Mouse (Mus musculus): ENCODE measurements at regions not wholly inside any gene's neighbourhood (a gene's known extent, or its start where the extent isn't known, plus 50 kb on each side); places are given as distances from the start of the nearest gene placed in this dataset.

GRCm38 (mm10) chr3:143706679-143707078 lies 498.3 kb downstream of the Lmo4 start:
- 96% methylated on average over 1 of the region's 1 CpGs for WGBS
- Histone ChIP-seq H3K4me1 (replicated peaks; ENCODE audit: control insufficient read depth, insufficient read depth, low read length) (no peaks in the 10 kb centered on the region), H3K36me3 (ENCODE audit: control insufficient read depth, insufficient read depth) (no peaks in the 10 kb centered on the region), H3K9ac (replicated peaks; ENCODE audit: low read depth, low read length) (no peak overlapping the region), H3K9me3 (ENCODE audit: control insufficient read depth, low read length) (no peaks in the 10 kb centered on the region), H3K27ac (ENCODE audit: low read length) (no peak overlapping the region), H3K4me2 (ENCODE audit: low read length) (no peak overlapping the region), H3K4me3 (replicated peaks; ENCODE audit: low read length) (no peak overlapping the region), H3K27me3 (replicated peaks; ENCODE audit: control insufficient read depth, insufficient read depth, low read length) (no peaks in the 10 kb centered on the region)
- ATAC-seq, result no peak

- Histone ChIP-seq H3K4me3 (replicated peaks; ENCODE audit: low read length) (no peak overlapping the region), H3K27ac (ENCODE audit: low read length) (no peak overlapping the region), H3K9me3 (ENCODE audit: control insufficient read depth, low read length) (no peaks in the 10 kb centered on the region), H3K9ac (replicated peaks; ENCODE audit: low read depth, low read length) (no peak overlapping the region), H3K36me3 (ENCODE audit: control insufficient read depth, insufficient read depth) (no peaks in the 10 kb centered on the region), H3K4me2 (ENCODE audit: low read length) (no peak overlapping the region), H3K27me3 (replicated peaks; ENCODE audit: control insufficient read depth, insufficient read depth, low read length) (no peaks in the 10 kb centered on the region), H3K4me1 (replicated peaks; ENCODE audit: control insufficient read depth, insufficient read depth, low read length) (no peaks in the 10 kb centered on the region)
- WGBS, result 89% methylated on average over 3 of the region's 3 CpGs
- no peak for ATAC-seq
Observed at GRCm38 (mm10) chr3:143694817-143695216, 510.2 kb downstream of the Lmo4 start.

GRCm38 (mm10) chr3:143685742-143686141 lies 519.3 kb downstream of the Lmo4 start:
- ATAC-seq, result no peak
- Histone ChIP-seq H3K4me1 (replicated peaks; ENCODE audit: control insufficient read depth, insufficient read depth, low read length) (no peaks in the 10 kb centered on the region), H3K9me3 (ENCODE audit: control insufficient read depth, low read length) (no peaks in the 10 kb centered on the region), H3K4me2 (ENCODE audit: low read length) (no peak overlapping the region), H3K36me3 (ENCODE audit: control insufficient read depth, insufficient read depth) (no peaks in the 10 kb centered on the region), H3K27ac (ENCODE audit: low read length) (no peak overlapping the region), H3K4me3 (replicated peaks; ENCODE audit: low read length) (no peak overlapping the region), H3K27me3 (replicated peaks; ENCODE audit: control insufficient read depth, insufficient read depth, low read length) (no peaks in the 10 kb centered on the region), H3K9ac (replicated peaks; ENCODE audit: low read depth, low read length) (no peak overlapping the region)
- WGBS, result 87% methylated on average over 2 of the region's 2 CpGs

- no peak overlapping the region for H3K9ac ChIP-seq (replicated peaks; ENCODE audit: low read depth, low read length)
Observed at GRCm38 (mm10) chr3:143678186-143678585, 526.8 kb downstream of the Lmo4 start.

GRCm38 (mm10) chr3:143674855-143675254 lies 530.2 kb downstream of the Lmo4 start:
- Histone ChIP-seq H3K27ac (ENCODE audit: low read length) (no peak overlapping the region), H3K4me1 (replicated peaks; ENCODE audit: control insufficient read depth, insufficient read depth, low read length) (no peaks in the 10 kb centered on the region), H3K27me3 (replicated peaks; ENCODE audit: control insufficient read depth, insufficient read depth, low read length) (no peaks in the 10 kb centered on the region), H3K9me3 (ENCODE audit: control insufficient read depth, low read length) (no peaks in the 10 kb centered on the region), H3K4me2 (ENCODE audit: low read length) (no peak overlapping the region), H3K4me3 (replicated peaks; ENCODE audit: low read length) (no peak overlapping the region), H3K9ac (replicated peaks; ENCODE audit: low read depth, low read length) (no peak overlapping the region), H3K36me3 (ENCODE audit: control insufficient read depth, insufficient read depth) (no peaks in the 10 kb centered on the region)
- 90% methylated on average over 3 of the region's 3 CpGs for WGBS
- ATAC-seq, result no peak

More at GRCm38 (mm10) chr3:143678186-143678585, 526.8 kb downstream of the Lmo4 start:
- Histone ChIP-seq H3K36me3 (ENCODE audit: control insufficient read depth, insufficient read depth) (no peaks in the 10 kb centered on the region), H3K4me1 (replicated peaks; ENCODE audit: control insufficient read depth, insufficient read depth, low read length) (no peaks in the 10 kb centered on the region), H3K27me3 (replicated peaks; ENCODE audit: control insufficient read depth, insufficient read depth, low read length) (no peaks in the 10 kb centered on the region), H3K9me3 (ENCODE audit: control insufficient read depth, low read length) (no peaks in the 10 kb centered on the region), H3K4me3 (replicated peaks; ENCODE audit: low read length) (no peak overlapping the region), H3K4me2 (ENCODE audit: low read length) (no peak overlapping the region), H3K27ac (ENCODE audit: low read length) (no peak overlapping the region)
- 97% methylated on average over 3 of the region's 3 CpGs for WGBS
- no peak for ATAC-seq

- Histone ChIP-seq H3K27me3 (replicated peaks; ENCODE audit: control insufficient read depth, insufficient read depth, low read length) (no peaks in the 10 kb centered on the region), H3K27ac (ENCODE audit: low read length) (no peak overlapping the region), H3K36me3 (ENCODE audit: control insufficient read depth, insufficient read depth) (no peaks in the 10 kb centered on the region), H3K4me3 (replicated peaks; ENCODE audit: low read length) (no peak overlapping the region), H3K4me1 (replicated peaks; ENCODE audit: control insufficient read depth, insufficient read depth, low read length) (no peaks in the 10 kb centered on the region), H3K9me3 (ENCODE audit: control insufficient read depth, low read length) (no peaks in the 10 kb centered on the region), H3K4me2 (ENCODE audit: low read length) (no peak overlapping the region), H3K9ac (replicated peaks; ENCODE audit: low read depth, low read length) (no peak overlapping the region)
- ATAC-seq, result no peak
- 90% methylated on average over 7 of the region's 7 CpGs for WGBS
Observed at GRCm38 (mm10) chr3:143674446-143674845, 530.6 kb downstream of the Lmo4 start.

GRCm38 (mm10) chr3:143662041-143662685 lies 542.9 kb downstream of the Lmo4 start:
- Histone ChIP-seq H3K9me3 (ENCODE audit: control insufficient read depth, low read length) (no peaks in the 10 kb centered on the region), H3K27me3 (replicated peaks; ENCODE audit: control insufficient read depth, insufficient read depth, low read length) (no peaks in the 10 kb centered on the region), H3K27ac (ENCODE audit: low read length) (no peak overlapping the region), H3K36me3 (ENCODE audit: control insufficient read depth, insufficient read depth) (no peaks in the 10 kb centered on the region), H3K9ac (replicated peaks; ENCODE audit: low read depth, low read length) (no peak overlapping the region), H3K4me1 (replicated peaks; ENCODE audit: control insufficient read depth, insufficient read depth, low read length) (no peaks in the 10 kb centered on the region), H3K4me3 (replicated peaks; ENCODE audit: low read length) (no peak overlapping the region), H3K4me2 (ENCODE audit: low read length) (no peak overlapping the region)
- no peak for ATAC-seq
- WGBS, result 91% methylated on average over 5 of the region's 5 CpGs

- Histone ChIP-seq H3K27me3 (replicated peaks; ENCODE audit: control insufficient read depth, insufficient read depth, low read length) (no peaks in the 10 kb centered on the region), H3K36me3 (ENCODE audit: control insufficient read depth, insufficient read depth) (no peaks in the 10 kb centered on the region), H3K4me3 (replicated peaks; ENCODE audit: low read length) (no peak overlapping the region), H3K9ac (replicated peaks; ENCODE audit: low read depth, low read length) (no peak overlapping the region), H3K4me2 (ENCODE audit: low read length) (no peak overlapping the region), H3K27ac (ENCODE audit: low read length) (no peak overlapping the region), H3K9me3 (ENCODE audit: control insufficient read depth, low read length) (no peaks in the 10 kb centered on the region), H3K4me1 (replicated peaks; ENCODE audit: control insufficient read depth, insufficient read depth, low read length) (no peaks in the 10 kb centered on the region)
- 93% methylated on average over 8 of the region's 8 CpGs for WGBS
- ATAC-seq, result no peak
Observed at GRCm38 (mm10) chr3:143659421-143659978, 545.5 kb downstream of the Lmo4 start.

- no peak for ATAC-seq
- Histone ChIP-seq H3K4me2 (ENCODE audit: low read length) (no peak overlapping the region), H3K27me3 (replicated peaks; ENCODE audit: control insufficient read depth, insufficient read depth, low read length) (no peaks in the 10 kb centered on the region; the same call in 1 of the 2 replicates), H3K4me3 (replicated peaks; ENCODE audit: low read length) (no peak overlapping the region), H3K4me1 (replicated peaks; ENCODE audit: control insufficient read depth, insufficient read depth, low read length) (no peaks in the 10 kb centered on the region), H3K27ac (ENCODE audit: low read length) (no peak overlapping the region), H3K9me3 (ENCODE audit: control insufficient read depth, low read length) (no peaks in the 10 kb centered on the region), H3K9ac (replicated peaks; ENCODE audit: low read depth, low read length) (no peak overlapping the region), H3K36me3 (ENCODE audit: control insufficient read depth, insufficient read depth) (no peaks in the 10 kb centered on the region)
- WGBS, result 92% methylated on average over 2 of the region's 2 CpGs
Observed at GRCm38 (mm10) chr3:143647237-143647636, 557.8 kb downstream of the Lmo4 start.

GRCm38 (mm10) chr3:143646836-143647235 lies 558.2 kb downstream of the Lmo4 start:
- ATAC-seq, result no peak
- WGBS, result 73% methylated on average over 7 of the region's 7 CpGs
- H3K36me3 ChIP-seq (ENCODE audit: control insufficient read depth, insufficient read depth), result no peaks in the 10 kb centered on the region
- no peaks in the 10 kb centered on the region for H3K4me1 ChIP-seq (replicated peaks; ENCODE audit: control insufficient read depth, insufficient read depth, low read length)
- no peak overlapping the region for H3K4me3 ChIP-seq (replicated peaks; ENCODE audit: low read length)
- no peak overlapping the region for H3K27ac ChIP-seq (ENCODE audit: low read length)
- H3K9me3 ChIP-seq (ENCODE audit: control insufficient read depth, low read length), result no peaks in the 10 kb centered on the region
- no peak overlapping the region for H3K4me2 ChIP-seq (ENCODE audit: low read length)
- no peak overlapping the region for H3K9ac ChIP-seq (replicated peaks; ENCODE audit: low read depth, low read length)
- H3K27me3 ChIP-seq (replicated peaks; ENCODE audit: control insufficient read depth, insufficient read depth, low read length), result no peaks in the 10 kb centered on the region

All from forebrain, embryonic 16.5 days (tissue).